Mouse (Mus musculus) kidney, postnatal 0 days (tissue): ENCODE measurements around the gene Mrpl33. TPM values are rescaled to one million over a fixed set of nuclear protein-coding genes. Genes with fewer than 3 reads are reported as not detected.

Experiments used
- ATAC-seq: fragments of 200-750 bp; cut with Nextera tagmentation; replicated peaks from 2 replicates; pipeline ENCODE4 v1.8.0; 2017; ENCODE audit warnings: low read depth, moderate number of reproducible peaks, moderate TSS enrichment, moderate library complexity; ENCODE audit not compliant: low FRiP score
- DNase-seq: peaks from one replicate; pipeline ENCODE4 v3.0.0-alpha.2; 2016; ENCODE audit warnings: low spot score
- H3K27ac ChIP-seq: fragments of 300-500 bp; sonication (generic); 2 replicates; pipeline ENCODE4 v1.5.1; 2014; ENCODE audit warnings: mild to moderate bottlenecking
- H3K27me3 ChIP-seq: fragments of 300-500 bp; sonication (generic); 2 replicates; pipeline ENCODE4 v1.6.1; 2014; ENCODE audit warnings: low read length, mixed read lengths; ENCODE audit not compliant: insufficient read depth
- H3K36me3 ChIP-seq: fragments of 300-500 bp; sonication (generic); 2 replicates; pipeline ENCODE4 v1.6.1; 2014; ENCODE audit warnings: low read length, mixed read lengths; ENCODE audit not compliant: insufficient read depth
- H3K4me1 ChIP-seq: fragments of 300-500 bp; sonication (generic); replicated peaks from 2 replicates; pipeline ENCODE4 v1.6.1; 2014; ENCODE audit warnings: antibody characterized with exemption, low read length, mixed read lengths; ENCODE audit not compliant: insufficient read depth
- H3K4me2 ChIP-seq: fragments of 300-500 bp; sonication (generic); 2 replicates; pipeline ENCODE4 v1.6.1; 2014; ENCODE audit warnings: mild to moderate bottlenecking, low read length, moderate library complexity, mixed read lengths
- H3K4me3 ChIP-seq: fragments of 300-500 bp; sonication (generic); replicated peaks from 2 replicates; pipeline ENCODE4 v1.5.1; 2014; ENCODE audit warnings: low read depth, low read length
- H3K9ac ChIP-seq: fragments of 300-500 bp; sonication (generic); 2 replicates; pipeline ENCODE4 v1.6.1; 2014; ENCODE audit warnings: low read depth, low read length
- H3K9me3 ChIP-seq: fragments of 300-500 bp; sonication (generic); replicated peaks from 2 replicates; pipeline ENCODE4 v1.6.1; 2016; ENCODE audit warnings: low read length, inconsistent platforms, mixed read lengths
- CTCF ChIP-seq: IDR thresholded peaks from 2 replicates; pipeline ENCODE4 v1.5.1; 2016; ENCODE audit warnings: antibody characterized with exemption, low read depth, mild to moderate bottlenecking, moderate library complexity
- WGBS: fragments of 180-500 bp; shearing (Covaris S2); extraction: QIAGEN DNeasy Blood & Tissue Kit; methylation state at CpG from one replicate; pipeline ENCODE4 v1.1.7; 2014; 5-methylcytosine and 5-hydroxymethylcytosine counted together
- polyA plus RNA-seq: library from polyadenylated mRNA; unstranded; fragments of >200 nt; fragmentation: Nextera tagmentation; extraction: Ambion mirVana; gene quantifications from 2 replicates; pipeline ENCODE4 v1.2.1, GENCODE M21; 2015

The Mrpl33 gene
- polyA plus RNA-seq, result 369 and 406 TPM in 2 replicates

DNA sequence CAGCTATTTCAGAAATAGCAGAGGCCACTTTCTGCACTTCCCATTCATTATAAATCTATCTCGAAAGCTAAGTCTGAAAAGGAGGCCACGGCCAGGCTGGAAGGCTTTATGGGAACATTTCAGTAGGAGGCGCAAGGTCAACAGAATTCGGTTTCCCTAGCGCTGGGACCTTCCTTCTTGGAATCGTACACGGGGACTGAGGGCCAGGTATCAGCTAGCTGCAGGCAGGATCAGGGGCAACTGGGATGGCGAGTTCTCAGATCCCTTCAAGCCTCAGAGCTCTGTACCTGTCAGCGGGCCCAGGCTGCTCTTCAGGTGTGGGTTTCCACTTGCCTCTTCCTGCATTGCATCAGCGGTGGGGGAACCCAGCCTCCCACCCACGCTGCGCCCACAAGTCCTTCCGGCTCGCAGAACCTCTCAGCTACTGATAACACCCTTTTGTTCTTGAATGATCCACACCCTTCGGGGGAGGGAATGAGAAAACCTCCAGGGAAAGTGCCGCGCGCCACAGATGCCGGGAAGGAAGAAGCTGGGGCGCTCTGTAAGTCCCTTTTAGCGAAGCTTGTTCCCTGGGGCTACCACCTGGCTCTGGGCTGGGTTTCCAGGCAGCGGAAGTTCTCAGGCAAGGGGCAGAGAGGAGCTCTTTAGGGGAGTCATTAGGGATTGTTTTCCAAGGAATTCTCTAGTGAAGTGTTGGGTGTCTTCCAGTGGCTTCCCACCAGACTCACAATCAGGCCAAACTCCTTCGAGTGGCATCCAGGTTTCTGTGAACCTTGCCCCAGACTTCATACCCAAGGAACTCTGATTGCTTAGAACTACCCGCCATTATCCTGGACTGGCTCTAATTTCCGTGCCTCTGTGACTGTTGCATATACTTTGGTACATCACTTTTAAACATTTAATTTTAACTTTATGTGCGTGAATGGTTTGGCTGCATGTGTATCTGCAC, at the start of gene Mrpl33:
Mrpl33 (plus strand) TSS at position 455 of the 949 bp plus-strand sequence.
- H3K4me2 ChIP-seq, result peak within 1 kb of the TSS; percentile 57
- H3K4me3 ChIP-seq, result peak within 1 kb of the TSS; percentile 23
- peaks cover 9% of the 10 kb centered on the region; the same call in 1 of the 2 replicates for H3K4me1 ChIP-seq
- DNase-seq, result peak; percentile 83
- peak within 1 kb of the TSS; percentile 8; the same call in 1 of the 2 replicates for H3K27ac ChIP-seq
- H3K36me3 ChIP-seq, result no peaks in the 10 kb centered on the region
- no peak for ATAC-seq
- 8% methylated on average over 26 of the region's 26 CpGs for WGBS
- peak within 1 kb of the TSS; percentile 54; the same call in 1 of the 2 replicates for H3K9ac ChIP-seq
- H3K9me3 ChIP-seq, result no peaks in the 10 kb centered on the region
- H3K27me3 ChIP-seq, result no peaks in the 10 kb centered on the region
- TF ChIP-seq CTCF, result peak; percentile 58

DNA sequence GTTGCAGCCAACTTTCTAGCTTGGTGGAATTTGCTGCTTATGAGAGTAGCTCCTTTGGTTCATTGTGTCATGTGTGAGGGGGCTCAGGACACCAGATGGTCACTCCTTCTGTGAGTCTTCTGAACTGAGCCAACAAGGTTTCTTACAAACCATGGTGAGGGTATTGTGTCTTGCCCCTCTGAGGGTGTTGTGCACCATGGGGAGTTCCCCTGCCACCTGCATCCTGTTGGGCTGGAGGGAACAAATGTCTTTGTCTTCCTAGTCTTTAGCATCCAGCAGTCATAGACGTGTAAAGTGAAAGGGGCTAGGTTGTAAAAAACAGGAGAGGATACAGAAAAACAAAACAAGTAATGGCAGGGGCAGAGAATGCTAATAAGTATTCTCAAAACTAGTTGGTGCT, 37.3 kb upstream of the Mrpl33 start:
- no peak overlapping the region for H3K4me2 ChIP-seq
- DNase-seq, result no peak
- no peaks in the 10 kb centered on the region for H3K9me3 ChIP-seq
- H3K27ac ChIP-seq, result no peak overlapping the region
- 0 out of 2 replicates have a peak, but pooled peaks cover 3% of the 10 kb centered on the region for H3K4me1 ChIP-seq
- H3K27me3 ChIP-seq, result no peaks in the 10 kb centered on the region
- no peak overlapping the region for H3K4me3 ChIP-seq
- H3K36me3 ChIP-seq, result peaks cover 19% of the 10 kb centered on the region; the same call in 1 of the 2 replicates
- ATAC-seq, result no peak
- 47% methylated on average over 1 of the region's 1 CpGs for WGBS
- no peak overlapping the region for H3K9ac ChIP-seq
- no peak for TF ChIP-seq CTCF

DNA sequence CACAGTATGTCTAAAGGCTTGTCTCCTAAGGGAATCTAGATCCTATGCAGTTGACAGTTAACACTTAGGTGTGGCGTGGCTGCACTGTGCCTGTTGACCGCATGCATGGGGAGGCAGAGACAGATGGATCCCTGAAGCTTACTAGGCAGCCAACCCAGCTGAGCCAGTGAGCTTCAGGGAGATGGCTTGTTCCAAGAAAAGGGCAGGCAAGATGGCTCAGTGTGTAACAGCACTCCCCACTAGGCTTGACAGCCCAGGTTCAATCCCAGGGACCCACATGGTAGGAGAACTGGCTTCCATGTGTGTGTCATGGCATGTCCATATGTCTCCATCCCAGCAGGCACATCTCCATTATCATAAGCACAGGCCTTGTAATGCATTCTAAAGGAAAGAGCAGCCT, 36.4 kb upstream of the Mrpl33 start:
- Histone ChIP-seq H3K36me3 (0 out of 2 replicates have a peak, but pooled peaks cover 17% of the 10 kb centered on the region), H3K4me2 (no peak overlapping the region), H3K27me3 (no peaks in the 10 kb centered on the region), H3K4me1 (0 out of 2 replicates have a peak, but pooled peaks cover 3% of the 10 kb centered on the region), H3K9me3 (no peaks in the 10 kb centered on the region), H3K27ac (no peak overlapping the region), H3K9ac (no peak overlapping the region), H3K4me3 (no peak overlapping the region)
- DNase-seq (no peak), ATAC-seq (no peak)
- no peak for TF ChIP-seq CTCF
- WGBS, result 98% methylated on average over 2 of the region's 2 CpGs

DNA sequence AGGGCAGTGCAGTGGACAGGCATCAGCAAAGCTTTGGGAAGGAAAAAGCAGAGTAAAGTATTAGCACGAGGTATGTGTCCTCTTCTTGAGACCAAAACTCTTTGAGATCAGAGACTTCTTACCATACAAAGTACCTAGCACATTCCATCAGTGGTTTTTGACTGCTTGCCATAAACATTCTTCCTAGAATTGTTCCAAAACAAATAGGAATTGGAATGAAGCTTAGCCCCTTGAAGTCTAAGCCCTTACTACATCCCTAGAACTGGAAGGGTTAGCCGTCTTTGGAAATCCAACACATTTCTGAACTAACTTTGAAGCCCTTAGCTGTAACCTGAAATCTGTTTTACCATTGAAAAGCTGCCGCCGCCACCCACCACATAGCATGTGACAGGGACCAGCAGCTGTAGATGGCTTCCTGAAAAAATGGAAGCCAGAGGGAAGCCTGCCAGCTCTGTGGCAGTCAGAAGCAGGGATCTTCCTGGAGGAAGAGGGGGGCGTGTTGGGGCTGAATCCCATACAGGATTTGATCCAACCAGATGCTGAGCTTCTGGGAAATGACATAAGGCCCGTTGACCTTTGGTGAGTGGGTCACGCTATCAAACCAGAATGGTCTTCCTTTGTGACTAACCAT, 34.6 kb upstream of the Mrpl33 start:
- ATAC-seq (no peak), DNase-seq (peak; percentile 70)
- H3K4me1 ChIP-seq, result 0 out of 2 replicates have a peak, but pooled peaks cover 3% of the 10 kb centered on the region
- H3K27me3 ChIP-seq, result no peaks in the 10 kb centered on the region
- 0 out of 2 replicates have a peak, but pooled peaks cover 11% of the 10 kb centered on the region for H3K36me3 ChIP-seq
- 57% methylated on average over 7 of the region's 7 CpGs for WGBS
- no peak overlapping the region for H3K9ac ChIP-seq
- no peaks in the 10 kb centered on the region for H3K9me3 ChIP-seq
- no peak overlapping the region for H3K4me2 ChIP-seq
- TF ChIP-seq CTCF, result no peak
- H3K4me3 ChIP-seq, result no peak overlapping the region
- H3K27ac ChIP-seq, result peak overlapping the region; percentile 60

DNA sequence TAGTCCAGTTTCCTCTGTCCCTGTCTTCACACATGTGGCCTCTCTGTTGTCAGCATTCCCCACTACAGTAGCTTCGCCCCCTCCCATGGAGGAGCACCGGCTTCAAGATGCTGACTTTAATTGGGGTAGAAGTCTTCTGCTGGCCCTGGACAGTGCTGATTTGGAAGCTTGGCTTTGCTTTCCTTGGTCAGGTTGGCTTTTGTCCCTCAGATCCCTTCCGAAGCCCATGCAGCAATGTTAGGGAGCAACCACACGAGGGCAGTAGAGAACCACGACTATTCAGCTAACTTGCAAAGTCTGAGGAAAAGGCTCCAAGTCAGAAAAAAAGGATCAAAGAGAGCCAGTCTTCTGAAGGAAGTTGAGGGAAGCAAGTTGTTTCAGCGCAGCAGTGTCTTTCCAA, 33.2 kb upstream of the Mrpl33 start:
- Histone ChIP-seq H3K9me3 (no peaks in the 10 kb centered on the region), H3K27me3 (no peaks in the 10 kb centered on the region), H3K36me3 (0 out of 2 replicates have a peak, but pooled peaks cover 8% of the 10 kb centered on the region), H3K9ac (no peak overlapping the region), H3K4me2 (no peak overlapping the region), H3K4me1 (0 out of 2 replicates have a peak, but pooled peaks cover 3% of the 10 kb centered on the region), H3K4me3 (no peak overlapping the region), H3K27ac (no peak overlapping the region)
- ATAC-seq, result peak; percentile 41
- WGBS, result 6% methylated on average over 6 of the region's 6 CpGs
- peak; percentile 100 for TF ChIP-seq CTCF
- DNase-seq, result peak; percentile 95

DNA sequence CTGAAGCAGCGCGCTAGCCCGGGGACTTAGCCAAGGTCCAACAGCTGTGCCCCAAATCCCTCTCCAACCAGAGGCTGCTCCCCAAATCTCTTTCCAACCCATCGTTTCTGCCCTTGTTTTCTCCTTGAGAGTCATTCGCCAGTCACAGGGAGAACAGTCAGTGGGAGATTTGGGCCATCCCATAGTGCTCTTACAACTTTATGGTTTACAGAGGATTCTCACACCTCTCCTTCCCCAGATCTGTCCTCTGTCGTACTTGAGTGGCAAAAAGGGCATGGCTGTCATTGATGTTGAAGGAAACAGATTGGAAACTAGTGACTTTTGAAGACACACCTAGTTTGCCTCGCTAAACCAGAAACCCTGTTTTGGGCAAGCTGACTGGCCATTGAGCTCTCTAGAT, 32.8 kb upstream of the Mrpl33 start:
- WGBS, result 25% methylated on average over 7 of the region's 7 CpGs
- no peak for DNase-seq
- TF ChIP-seq CTCF, result no peak; the same call in 1 of the 2 replicates

More for the DNA sequence above, 32.8 kb upstream of the Mrpl33 start:
- Histone ChIP-seq H3K4me1 (0 out of 2 replicates have a peak, but pooled peaks cover 3% of the 10 kb centered on the region), H3K9ac (no peak overlapping the region), H3K36me3 (0 out of 2 replicates have a peak, but pooled peaks cover 8% of the 10 kb centered on the region), H3K9me3 (no peaks in the 10 kb centered on the region), H3K4me2 (no peak overlapping the region), H3K27me3 (no peaks in the 10 kb centered on the region), H3K4me3 (no peak overlapping the region), H3K27ac (no peak overlapping the region)
- ATAC-seq, result no peak
